Mouse (Mus musculus) embryonic facial prominence, embryonic 11.5 days (tissue): ENCODE data around the gene Ankdd1b. TPM values are rescaled to one million over a fixed set of nuclear protein-coding genes. Genes with fewer than 3 reads are reported as not detected.

Experiments used
- ATAC-seq: fragments of 200-750 bp; cut with Nextera tagmentation; replicated peaks from 2 replicates; pipeline ENCODE4 v1.8.0; 2017; ENCODE audit warnings: low read depth; ENCODE audit not compliant: insufficient number of reproducible peaks, low FRiP score, low TSS enrichment
- DNase-seq: peaks from one replicate; pipeline ENCODE4 v3.0.0-alpha.2; 2015; ENCODE audit warnings: low spot score
- H3K27ac ChIP-seq: fragments of 300-500 bp; sonication (generic); replicated peaks from 2 replicates; pipeline ENCODE4 v1.5.1; 2014; ENCODE audit warnings: mild to moderate bottlenecking, low read depth, low read length, control low read depth
- H3K27me3 ChIP-seq: fragments of 300-500 bp; sonication (generic); 2 replicates; pipeline ENCODE4 v1.6.1; 2014; ENCODE audit warnings: mild to moderate bottlenecking, low read length, moderate library complexity, mixed read lengths; ENCODE audit not compliant: control insufficient read depth, insufficient read depth
- H3K36me3 ChIP-seq: fragments of 300-500 bp; sonication (generic); replicated peaks from 2 replicates; pipeline ENCODE4 v1.6.1; 2014; ENCODE audit warnings: low read depth, mild to moderate bottlenecking, low read length, moderate library complexity, mixed read lengths; ENCODE audit not compliant: control insufficient read depth, insufficient read depth
- H3K4me1 ChIP-seq: fragments of 300-500 bp; sonication (generic); 2 replicates; pipeline ENCODE4 v1.6.1; 2014; ENCODE audit warnings: low read length, mixed read lengths; ENCODE audit not compliant: control insufficient read depth, insufficient read depth
- H3K4me2 ChIP-seq: fragments of 300-500 bp; sonication (generic); 2 replicates; pipeline ENCODE4 v1.6.1; 2014; ENCODE audit warnings: low read depth, mild to moderate bottlenecking, control low read depth, low read length, moderate library complexity
- H3K4me3 ChIP-seq: fragments of 300-500 bp; sonication (generic); 2 replicates; pipeline ENCODE4 v1.5.1; 2014; ENCODE audit warnings: low read depth, low read length, control low read depth
- H3K9ac ChIP-seq: fragments of 300-500 bp; sonication (generic); replicated peaks from 2 replicates; pipeline ENCODE4 v1.6.1; 2014; ENCODE audit warnings: mild to moderate bottlenecking, control low read depth, low read length
- H3K9me3 ChIP-seq: fragments of 300-500 bp; sonication (generic); replicated peaks from 2 replicates; pipeline ENCODE4 v1.6.1; 2016; ENCODE audit warnings: mild to moderate bottlenecking, low read length, inconsistent platforms, mixed read lengths; ENCODE audit not compliant: control insufficient read depth
- WGBS: fragments of 180-500 bp; shearing (Covaris S2); extraction: QIAGEN DNeasy Blood & Tissue Kit; methylation state at CpG from one replicate; pipeline ENCODE4 v1.1.7; 2014; 5-methylcytosine and 5-hydroxymethylcytosine counted together
- polyA plus RNA-seq: library from polyadenylated mRNA; unstranded; fragments of >200 nt; fragmentation: Nextera tagmentation; extraction: Ambion mirVana; gene quantifications from 2 replicates; pipeline ENCODE4 v1.2.1, GENCODE M21; 2014

Ankdd1b gene
- polyA plus RNA-seq, 1 experiment from 2014 or later, result not detected

GRCm38 (mm10) chr13:96454288-96454687 is 16.7 kb downstream of the Ankdd1b start:
- H3K27me3 ChIP-seq, result no peaks in the 10 kb centered on the region
- ATAC-seq (no peak), DNase-seq (no peak)
- H3K4me1 ChIP-seq, result no peaks in the 10 kb centered on the region
- no peak overlapping the region for H3K27ac ChIP-seq
- WGBS, result 76% methylated on average over 3 of the region's 3 CpGs
- H3K4me2 ChIP-seq, result no peak overlapping the region
- no peaks in the 10 kb centered on the region for H3K9me3 ChIP-seq
- H3K4me3 ChIP-seq, result no peak overlapping the region
- H3K9ac ChIP-seq, result no peak overlapping the region
- no peaks in the 10 kb centered on the region for H3K36me3 ChIP-seq

GRCm38 (mm10) chr13:96452621-96453020 is 18.4 kb downstream of the Ankdd1b start:
- DNase-seq, result no peak
- ATAC-seq, result no peak
- Histone ChIP-seq H3K27me3 (no peaks in the 10 kb centered on the region), H3K9me3 (no peaks in the 10 kb centered on the region), H3K4me1 (no peaks in the 10 kb centered on the region), H3K36me3 (no peaks in the 10 kb centered on the region), H3K4me3 (no peak overlapping the region), H3K9ac (no peak overlapping the region), H3K27ac (no peak overlapping the region), H3K4me2 (no peak overlapping the region)
- WGBS, result 96% methylated on average over 3 of the region's 3 CpGs

DNA sequence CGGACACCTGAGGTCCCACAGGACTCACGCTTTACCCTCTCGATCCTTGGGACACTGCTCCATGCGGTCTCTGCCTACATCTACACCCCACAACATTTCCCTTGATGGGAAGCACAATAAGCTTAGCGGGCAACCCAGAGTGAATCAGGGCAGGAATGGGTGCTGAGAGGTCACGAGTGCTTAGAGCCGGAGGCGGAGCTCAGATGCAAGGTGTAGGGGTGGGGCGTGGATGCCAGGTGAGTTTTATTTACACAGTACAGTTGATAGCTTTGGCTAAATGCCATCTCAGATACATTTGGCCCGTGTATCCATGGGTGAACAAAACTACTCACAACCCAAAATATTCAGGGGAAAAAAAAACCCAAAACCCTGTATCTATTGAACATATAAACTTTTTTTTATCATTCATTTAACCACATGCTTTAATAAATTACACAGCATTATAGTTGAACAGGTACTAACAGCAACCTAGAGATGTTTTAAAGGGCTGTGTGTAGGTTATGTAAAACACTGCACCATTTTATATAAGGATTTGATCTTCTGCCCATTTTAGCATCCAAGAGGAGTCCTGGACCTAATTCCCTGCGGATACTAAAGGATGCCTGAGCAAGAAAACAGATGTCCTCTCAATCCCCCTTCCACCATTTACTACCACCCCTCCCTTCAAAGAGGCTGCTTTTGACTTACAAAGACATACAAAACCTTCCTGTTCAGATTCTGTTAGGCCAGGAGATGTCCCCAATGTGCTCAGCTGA is 19.4 kb downstream of the Ankdd1b start:
- Histone ChIP-seq H3K4me2 (no peak overlapping the region), H3K36me3 (no peaks in the 10 kb centered on the region), H3K27ac (no peak overlapping the region), H3K4me1 (no peaks in the 10 kb centered on the region), H3K4me3 (no peak overlapping the region), H3K9ac (no peak overlapping the region), H3K27me3 (no peaks in the 10 kb centered on the region), H3K9me3 (no peaks in the 10 kb centered on the region)
- no peak for ATAC-seq
- 89% methylated on average over 11 of the region's 11 CpGs for WGBS
- DNase-seq, result no peak

- Histone ChIP-seq H3K4me2 (no peak overlapping the region), H3K36me3 (no peaks in the 10 kb centered on the region), H3K27ac (no peak overlapping the region), H3K9ac (no peak overlapping the region), H3K4me3 (no peak overlapping the region), H3K4me1 (no peaks in the 10 kb centered on the region), H3K9me3 (no peaks in the 10 kb centered on the region), H3K27me3 (no peaks in the 10 kb centered on the region)
- no peak for ATAC-seq
- DNase-seq, result no peak
- 93% methylated on average over 7 of the region's 7 CpGs for WGBS
Measured at GRCm38 (mm10) chr13:96450869-96451268, 20.1 kb downstream of the Ankdd1b start.

- DNase-seq (no peak), ATAC-seq (no peak)
- Histone ChIP-seq H3K27me3 (no peaks in the 10 kb centered on the region), H3K36me3 (no peaks in the 10 kb centered on the region), H3K4me3 (no peak overlapping the region), H3K27ac (no peak overlapping the region), H3K4me2 (no peak overlapping the region), H3K9me3 (no peaks in the 10 kb centered on the region), H3K9ac (no peak overlapping the region), H3K4me1 (no peaks in the 10 kb centered on the region)
- 85% methylated on average over 11 of the region's 11 CpGs for WGBS
Measured at GRCm38 (mm10) chr13:96450205-96450856, 20.7 kb downstream of the Ankdd1b start.

GRCm38 (mm10) chr13:96440436-96440835 is 30.6 kb downstream of the Ankdd1b start:
- Histone ChIP-seq H3K27ac (no peak overlapping the region), H3K36me3 (no peaks in the 10 kb centered on the region), H3K4me1 (no peaks in the 10 kb centered on the region), H3K27me3 (no peaks in the 10 kb centered on the region), H3K4me3 (no peak overlapping the region), H3K4me2 (no peak overlapping the region), H3K9ac (no peak overlapping the region), H3K9me3 (no peaks in the 10 kb centered on the region)
- DNase-seq, result no peak
- ATAC-seq, result no peak
- WGBS, result 89% methylated on average over 4 of the region's 4 CpGs

DNA sequence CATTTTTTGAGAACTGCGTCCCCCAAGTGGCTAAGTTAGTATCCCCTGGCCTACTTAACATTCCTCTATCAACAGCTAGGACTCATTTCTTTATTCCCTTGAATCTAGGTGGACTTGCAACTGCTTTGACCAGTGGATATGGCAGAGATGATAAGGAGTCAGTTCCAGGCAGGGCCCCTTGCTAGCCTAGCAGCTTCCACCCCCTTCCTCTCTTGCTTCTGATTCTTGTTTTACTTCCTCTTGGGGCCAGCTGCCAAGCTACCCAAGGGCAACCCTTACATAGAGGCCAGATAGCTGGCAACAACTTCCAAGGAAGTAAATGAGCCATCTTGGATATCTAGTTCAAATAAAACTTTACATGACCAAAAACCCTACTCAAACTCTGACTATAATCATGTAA is 34.1 kb downstream of the Ankdd1b start:
- Histone ChIP-seq H3K27ac (no peak overlapping the region), H3K9me3 (no peaks in the 10 kb centered on the region), H3K27me3 (no peaks in the 10 kb centered on the region), H3K4me3 (no peak overlapping the region), H3K9ac (no peak overlapping the region), H3K4me1 (no peaks in the 10 kb centered on the region; the same call in 1 of the 2 replicates), H3K4me2 (no peak overlapping the region), H3K36me3 (no peaks in the 10 kb centered on the region)
- DNase-seq (no peak), ATAC-seq (no peak)
- WGBS, result 88% methylated on average over 1 of the region's 1 CpGs

DNA sequence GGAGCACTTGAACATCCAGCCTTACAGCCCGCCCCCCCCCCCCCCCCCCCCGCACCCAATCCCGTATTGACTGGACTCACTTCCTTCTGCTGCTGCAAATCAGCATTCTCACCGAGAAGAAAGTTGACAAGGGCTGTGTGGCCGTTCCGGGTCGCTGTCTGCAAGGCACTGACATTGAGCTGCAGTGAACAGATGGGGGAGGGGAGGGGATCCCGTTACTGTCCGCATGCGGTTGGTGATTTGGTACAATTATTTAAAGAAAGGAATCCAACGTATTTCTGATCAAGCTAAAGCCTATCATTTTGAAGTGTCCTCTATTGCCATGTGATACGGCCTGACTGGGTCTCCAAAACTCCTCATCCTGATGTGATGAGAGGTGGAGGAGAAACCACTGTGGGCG is 35.2 kb downstream of the Ankdd1b start:
- no peaks in the 10 kb centered on the region for H3K9me3 ChIP-seq
- H3K4me2 ChIP-seq, result no peak overlapping the region
- H3K27ac ChIP-seq, result no peak overlapping the region
- H3K4me3 ChIP-seq, result no peak overlapping the region
- H3K36me3 ChIP-seq, result no peaks in the 10 kb centered on the region
- no peak for ATAC-seq
- no peak overlapping the region for H3K9ac ChIP-seq
- DNase-seq, result peak; percentile 57
- H3K27me3 ChIP-seq, result no peaks in the 10 kb centered on the region
- 27% methylated on average over 12 of the region's 13 CpGs for WGBS
- no peaks in the 10 kb centered on the region; the same call in 1 of the 2 replicates for H3K4me1 ChIP-seq
